Mouse (Mus musculus): ENCODE results near the gene Tuba1c. TPM values are rescaled to one million over a fixed set of nuclear protein-coding genes. Genes with fewer than 3 reads are reported as not detected.
"Not testable (repeated sequence)": the region's sequence is repeated elsewhere in the genome, so short reads cannot be mapped to it uniquely, and the experiment has no call there.

Tuba1c gene
- polyA plus RNA-seq, 1 experiment from 2014 or later = 103 TPM

DNA sequence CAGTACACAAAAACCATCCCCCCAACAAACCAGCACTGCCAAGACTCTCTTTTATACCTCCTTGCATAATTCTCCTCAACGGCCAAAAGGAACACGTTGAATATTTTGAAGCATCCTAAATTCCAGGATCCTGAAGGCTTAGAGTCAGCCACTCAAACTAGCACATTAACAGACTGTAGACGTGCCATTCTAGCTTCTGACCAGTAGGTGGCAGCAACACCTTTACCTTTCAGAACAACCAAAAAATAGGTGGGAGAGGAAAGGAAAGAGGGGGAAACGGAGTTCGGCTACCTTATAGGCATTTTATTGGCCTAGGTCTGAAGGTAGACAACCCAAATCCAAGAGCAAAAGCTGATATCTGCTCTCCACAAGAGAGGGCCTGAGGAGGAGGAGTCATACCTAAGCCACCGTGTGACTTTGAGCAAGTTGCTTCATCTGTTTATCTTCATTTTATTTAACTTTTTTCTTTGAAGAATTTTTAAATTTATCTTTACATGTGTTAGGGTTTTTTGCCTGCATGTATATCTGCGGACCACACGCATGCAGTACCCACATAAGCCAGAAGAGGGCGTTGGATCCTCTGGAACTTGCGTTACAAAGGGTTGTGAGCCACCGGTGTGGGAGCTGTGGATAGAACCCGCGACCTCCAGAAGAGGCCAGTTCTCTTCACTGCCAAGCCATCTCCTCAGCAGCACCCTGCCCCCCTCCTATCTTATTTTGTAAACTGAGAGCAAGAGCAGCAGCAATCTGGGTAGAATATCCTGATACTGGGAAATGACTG, 20.0 kb downstream of the Tuba1c start:
- Histone ChIP-seq H3K9ac (no peak overlapping the region), H3K4me3 (no peak overlapping the region), H3K4me1 (peaks cover 7% of the 10 kb centered on the region), H3K9me3 (no peaks in the 10 kb centered on the region), H3K27me3 (peaks cover 28% of the 10 kb centered on the region), H3K36me3 (no peaks in the 10 kb centered on the region), H3K4me2 (replicated peaks) (no peak overlapping the region), H3K27ac (no peak overlapping the region)
- no peak for ATAC-seq (ENCODE audit: insufficient number of reproducible peaks, insufficient read depth, low FRiP score, low TSS enrichment)
- 32% methylated on average over 13 of the region's 13 CpGs for WGBS

DNA sequence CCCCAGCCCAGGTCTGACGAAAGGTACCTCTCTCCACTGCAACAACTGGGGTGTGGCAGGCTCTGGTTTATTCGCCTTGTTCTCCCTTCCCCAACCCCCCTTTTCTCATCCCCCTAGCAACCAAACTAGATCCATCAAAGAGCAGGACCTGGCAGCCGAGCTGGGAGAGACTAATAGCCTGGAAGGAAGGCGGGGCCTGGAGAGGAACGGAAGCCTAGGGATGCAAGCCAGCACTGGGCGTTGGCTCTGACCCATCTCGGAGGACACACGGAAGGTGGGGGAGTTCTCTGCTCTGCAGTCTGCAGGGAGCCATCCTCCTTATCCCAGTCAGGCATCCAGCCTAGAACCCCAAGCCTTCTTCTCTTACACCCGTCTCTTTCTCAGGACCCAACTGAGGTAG, 23.7 kb downstream of the Tuba1c start:
- 12% methylated on average over 9 of the region's 9 CpGs for WGBS
- H3K27ac ChIP-seq = no peak overlapping the region
- ATAC-seq (ENCODE audit: insufficient number of reproducible peaks, insufficient read depth, low FRiP score, low TSS enrichment) = no peak
- H3K9ac ChIP-seq = no peak overlapping the region
- H3K27me3 ChIP-seq = peaks cover 65% of the 10 kb centered on the region
- no peak overlapping the region for H3K4me3 ChIP-seq
- H3K9me3 ChIP-seq = no peaks in the 10 kb centered on the region
- peaks cover 21% of the 10 kb centered on the region for H3K4me1 ChIP-seq
- H3K36me3 ChIP-seq = no peaks in the 10 kb centered on the region
- H3K4me2 ChIP-seq (replicated peaks) = no peak overlapping the region

DNA sequence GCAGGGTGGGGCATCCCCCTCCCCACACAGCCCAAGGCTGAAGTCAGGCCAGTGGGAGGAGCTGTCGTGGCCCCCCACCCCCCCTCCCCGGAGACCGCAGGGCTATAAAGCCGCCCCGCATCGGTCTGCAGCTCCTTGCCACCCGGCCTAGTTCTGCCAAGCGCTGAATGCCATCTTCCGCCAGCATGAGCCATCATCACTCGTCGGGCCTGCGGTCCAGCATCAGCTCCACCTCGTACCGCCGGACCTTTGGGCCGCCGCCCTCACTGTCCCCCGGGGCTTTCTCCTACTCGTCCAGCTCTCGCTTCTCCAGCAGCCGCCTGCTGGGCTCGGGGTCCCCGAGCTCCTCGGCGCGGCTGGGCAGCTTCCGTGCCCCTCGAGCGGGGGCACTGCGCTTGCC, 25.3 kb downstream of the Tuba1c start, which contains the start of gene Prph:
TSS of gene Prph (plus strand) at position 135 of the 400 bp plus-strand sequence.
- no peaks in the 10 kb centered on the region for H3K36me3 ChIP-seq
- H3K27ac ChIP-seq = no peak within 1 kb of the TSS
- H3K9ac ChIP-seq = peak within 1 kb of the TSS; percentile 45
- ATAC-seq (ENCODE audit: insufficient number of reproducible peaks, insufficient read depth, low FRiP score, low TSS enrichment) = no peak
- H3K9me3 ChIP-seq = no peaks in the 10 kb centered on the region
- H3K4me3 ChIP-seq = peak within 1 kb of the TSS; percentile 38
- peaks cover 80% of the 10 kb centered on the region for H3K27me3 ChIP-seq
- peak within 1 kb of the TSS; percentile 65 for H3K4me2 ChIP-seq (replicated peaks)
- H3K4me1 ChIP-seq = peaks cover 21% of the 10 kb centered on the region
- WGBS = 3% methylated on average over 30 of the region's 30 CpGs

DNA sequence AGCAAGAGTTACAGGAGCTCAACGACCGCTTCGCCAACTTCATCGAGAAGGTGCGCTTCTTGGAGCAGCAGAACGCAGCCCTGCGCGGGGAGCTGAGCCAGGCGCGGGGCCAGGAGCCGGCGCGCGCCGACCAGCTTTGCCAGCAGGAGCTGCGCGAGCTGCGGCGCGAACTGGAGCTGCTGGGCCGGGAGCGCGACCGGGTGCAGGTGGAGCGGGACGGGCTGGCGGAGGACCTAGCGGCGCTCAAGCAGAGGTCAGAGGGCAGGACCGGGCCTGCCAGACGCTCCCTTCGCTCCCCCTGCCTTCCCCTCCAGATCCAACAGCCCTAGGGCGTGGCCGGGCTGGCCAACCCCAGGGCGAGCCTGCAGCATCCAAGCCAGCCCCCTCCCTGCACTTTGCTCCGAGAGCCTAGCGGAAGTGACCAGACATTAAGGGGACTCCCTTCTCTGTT, 25.8 kb downstream of the Tuba1c start:
- Histone ChIP-seq H3K27ac (no peak overlapping the region), H3K27me3 (peaks cover 77% of the 10 kb centered on the region), H3K9ac (peak overlapping the region; percentile 45), H3K9me3 (no peaks in the 10 kb centered on the region), H3K4me1 (peaks cover 21% of the 10 kb centered on the region), H3K4me3 (peak overlapping the region; percentile 38), H3K4me2 (replicated peaks) (peak overlapping the region; percentile 65), H3K36me3 (no peaks in the 10 kb centered on the region)
- ATAC-seq (ENCODE audit: insufficient number of reproducible peaks, insufficient read depth, low FRiP score, low TSS enrichment) = no peak
- under 1% methylated on average over 37 of the region's 37 CpGs for WGBS

DNA sequence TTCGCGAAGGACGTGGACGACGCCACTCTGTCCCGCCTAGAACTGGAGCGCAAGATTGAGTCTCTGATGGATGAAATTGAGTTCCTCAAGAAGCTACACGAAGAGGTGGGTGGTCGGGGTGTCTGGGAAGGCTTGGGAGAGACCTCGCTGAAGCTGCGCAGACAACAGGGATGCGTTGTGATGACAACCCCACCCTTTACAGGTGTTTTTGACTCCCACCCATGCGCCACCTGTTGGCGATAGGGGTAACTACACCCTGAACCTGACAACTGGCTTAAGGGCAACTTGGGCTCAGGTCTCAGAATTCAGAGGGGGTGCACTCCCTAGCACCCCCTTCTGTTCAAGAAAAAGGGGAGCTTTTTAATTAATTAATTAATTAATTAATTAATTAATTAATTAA, 26.6 kb downstream of the Tuba1c start:
- H3K36me3 ChIP-seq = no peaks in the 10 kb centered on the region

DNA sequence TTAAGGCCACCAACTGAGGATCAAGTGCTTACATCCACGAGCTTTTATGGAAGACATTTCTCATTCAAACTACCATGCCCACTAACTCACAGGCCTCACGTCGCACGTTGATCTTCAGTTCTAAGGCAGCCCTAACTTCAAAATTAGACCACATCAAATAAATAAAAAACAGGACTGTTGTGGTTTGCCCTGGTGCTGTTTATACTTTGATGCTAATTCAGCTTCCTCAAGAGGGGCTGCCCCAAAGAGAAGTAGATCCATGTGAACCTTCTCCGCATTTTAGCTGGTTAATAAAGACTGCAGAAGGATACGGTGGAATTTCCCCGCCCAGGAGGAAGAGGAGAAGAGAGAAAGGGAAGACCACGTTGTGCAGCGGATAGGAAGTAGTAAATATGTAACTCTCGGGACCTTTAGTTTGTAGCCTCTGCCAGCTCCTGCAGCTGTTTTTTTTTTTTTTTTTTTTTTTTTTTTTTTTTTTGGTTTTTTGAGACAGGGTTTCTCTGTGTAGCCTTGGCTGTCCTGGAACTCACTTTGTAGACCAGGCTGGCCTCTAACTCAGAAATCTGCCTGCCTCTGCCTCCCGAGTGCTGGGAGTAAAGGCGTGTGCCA, 36.0 kb downstream of the Tuba1c start:
- peaks cover 5% of the 10 kb centered on the region; the same call in 1 of the 2 replicates for H3K27me3 ChIP-seq
- H3K9me3 ChIP-seq = no peaks in the 10 kb centered on the region
- H3K9ac ChIP-seq = no peak overlapping the region
- ATAC-seq (ENCODE audit: insufficient number of reproducible peaks, insufficient read depth, low FRiP score, low TSS enrichment) = no peak
- no peak overlapping the region for H3K27ac ChIP-seq
- H3K36me3 ChIP-seq = no peaks in the 10 kb centered on the region
- H3K4me2 ChIP-seq (replicated peaks) = no peak overlapping the region
- H3K4me3 ChIP-seq = no peak overlapping the region
- no peaks in the 10 kb centered on the region for H3K4me1 ChIP-seq
- WGBS = 71% methylated on average over 12 of the region's 12 CpGs

More for the DNA sequence above, 26.6 kb downstream of the Tuba1c start:
- Histone ChIP-seq H3K4me3 (peak overlapping the region; percentile 38; the same call in 1 of the 2 replicates), H3K27me3 (peaks cover 76% of the 10 kb centered on the region), H3K4me1 (peaks cover 21% of the 10 kb centered on the region), H3K9me3 (no peaks in the 10 kb centered on the region), H3K9ac (no peak overlapping the region), H3K27ac (no peak overlapping the region), H3K4me2 (replicated peaks) (peak overlapping the region; percentile 65)
- ATAC-seq (ENCODE audit: insufficient number of reproducible peaks, insufficient read depth, low FRiP score, low TSS enrichment) = no peak
- WGBS = 6% methylated on average over 14 of the region's 14 CpGs

DNA sequence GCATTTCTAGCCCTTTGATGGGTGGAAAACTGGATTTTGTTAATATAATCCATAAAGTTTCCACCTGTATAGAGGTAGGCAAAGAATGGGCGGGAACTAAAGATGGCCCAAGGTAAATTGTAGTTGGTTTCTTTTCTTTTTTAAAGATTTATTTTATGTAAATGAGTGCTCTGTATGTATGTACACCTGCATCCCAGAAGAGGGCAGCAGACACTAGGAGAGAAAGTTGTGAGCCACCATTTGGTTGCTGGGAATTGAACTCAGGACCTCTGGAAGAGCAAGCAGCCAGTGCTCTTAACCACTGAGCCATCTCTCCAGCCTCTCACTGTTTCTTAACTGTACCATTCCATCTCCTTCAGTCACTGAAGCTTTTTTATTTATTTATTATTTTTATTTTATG, 42.3 kb downstream of the Tuba1c start:
- Histone ChIP-seq H3K4me2 (replicated peaks) (no peak overlapping the region), H3K27ac (no peak overlapping the region), H3K4me3 (no peak overlapping the region), H3K36me3 (peaks cover 5% of the 10 kb centered on the region), H3K27me3 (no peaks in the 10 kb centered on the region), H3K9ac (no peak overlapping the region), H3K4me1 (peaks cover 14% of the 10 kb centered on the region), H3K9me3 (no peaks in the 10 kb centered on the region)
- no peak for ATAC-seq (ENCODE audit: insufficient number of reproducible peaks, insufficient read depth, low FRiP score, low TSS enrichment)
- 90% methylated on average over 1 of the region's 1 CpGs for WGBS

DNA sequence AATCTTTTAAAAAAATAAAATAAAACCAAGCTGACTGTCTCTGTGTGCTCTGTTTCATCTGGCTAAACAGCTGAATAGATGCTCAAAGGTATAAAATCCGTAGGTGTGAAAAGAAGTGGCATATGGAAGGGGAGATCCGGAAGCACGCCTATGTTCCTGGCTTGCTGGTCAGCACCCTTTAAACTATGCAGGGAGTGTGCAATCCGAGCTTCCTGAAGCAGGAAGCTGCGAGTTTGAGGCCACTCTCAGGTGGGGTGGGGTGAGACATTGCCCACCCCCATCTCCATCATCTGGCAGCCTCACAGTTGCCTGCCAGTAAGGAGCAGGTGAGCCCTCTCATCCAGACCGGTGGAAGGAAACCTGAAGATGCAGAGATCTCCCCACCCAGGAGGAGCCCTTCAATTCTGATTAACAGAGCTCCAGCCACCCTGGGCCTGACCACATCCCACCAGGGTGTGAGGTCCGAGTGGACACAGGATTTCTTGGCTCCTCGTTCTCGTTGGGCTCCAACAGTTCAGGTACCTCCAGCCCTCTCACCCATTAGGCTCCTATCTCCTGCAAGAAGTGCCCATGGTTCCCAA, 44.4 kb downstream of the Tuba1c start, which contains the start of gene Troap:
TSS of gene Troap (plus strand) at position 557 of the 581 bp plus-strand sequence.
- H3K9me3 ChIP-seq = no peaks in the 10 kb centered on the region
- H3K27me3 ChIP-seq = no peaks in the 10 kb centered on the region
- peak within 1 kb of the TSS; percentile 73 for H3K4me2 ChIP-seq (replicated peaks)
- peak within 1 kb of the TSS; percentile 70 for H3K9ac ChIP-seq
- H3K4me1 ChIP-seq = peaks cover 28% of the 10 kb centered on the region
- no peak; the same call in none of the 2 replicates for ATAC-seq (ENCODE audit: insufficient number of reproducible peaks, insufficient read depth, low FRiP score, low TSS enrichment)
- H3K36me3 ChIP-seq = peaks cover 23% of the 10 kb centered on the region
- H3K4me3 ChIP-seq = peak within 1 kb of the TSS; percentile 59
- H3K27ac ChIP-seq = peak within 1 kb of the TSS; percentile 94
- 18% methylated on average over 9 of the region's 9 CpGs for WGBS

DNA sequence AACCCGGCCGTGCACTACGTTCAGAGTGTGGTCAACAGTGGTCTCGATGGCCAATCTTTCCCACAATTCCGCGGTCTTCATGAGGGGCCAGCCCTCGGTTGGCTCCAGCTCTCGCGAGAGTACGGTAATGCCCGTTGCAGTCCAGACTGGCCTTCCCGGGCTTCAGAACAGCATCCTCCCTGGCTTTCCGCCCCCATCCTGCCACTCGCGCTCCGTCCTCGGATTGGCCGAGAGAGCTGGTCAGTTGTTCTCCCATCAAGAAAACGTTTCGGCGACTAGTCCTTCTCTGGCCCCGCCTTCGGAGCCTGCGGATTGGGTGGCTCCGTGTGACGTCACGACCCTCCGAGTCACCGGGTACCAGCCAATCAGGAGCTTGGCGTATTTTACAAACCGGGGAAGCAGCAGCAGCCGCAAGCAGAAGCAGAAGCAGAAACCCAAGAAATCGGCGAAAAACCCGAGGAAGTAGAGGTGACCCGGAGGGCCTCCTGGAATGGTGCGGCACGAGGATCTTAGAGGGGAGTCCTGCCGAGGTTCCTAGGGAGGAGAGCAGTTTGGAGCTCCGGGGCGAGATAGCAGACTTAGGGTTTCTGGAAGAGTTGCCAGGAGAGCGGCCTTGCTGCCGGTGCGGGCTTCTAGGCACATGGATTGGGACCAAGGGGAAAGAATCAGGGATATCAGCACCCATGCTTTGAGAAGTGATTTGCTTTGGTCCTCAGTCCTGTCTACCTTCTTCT, 45.1 kb downstream of the Tuba1c start:
- peak overlapping the region; percentile 94 for H3K27ac ChIP-seq
- H3K9me3 ChIP-seq = no peaks in the 10 kb centered on the region
- no peaks in the 10 kb centered on the region for H3K27me3 ChIP-seq
- peak overlapping the region; percentile 73 for H3K4me2 ChIP-seq (replicated peaks)
- WGBS = under 1% methylated on average over 44 of the region's 44 CpGs
- H3K4me3 ChIP-seq = peak overlapping the region; percentile 59
- H3K36me3 ChIP-seq = peaks cover 23% of the 10 kb centered on the region
- H3K4me1 ChIP-seq = peaks cover 28% of the 10 kb centered on the region
- peak overlapping the region; percentile 70 for H3K9ac ChIP-seq
- ATAC-seq (ENCODE audit: insufficient number of reproducible peaks, insufficient read depth, low FRiP score, low TSS enrichment) = peak; percentile 95

DNA sequence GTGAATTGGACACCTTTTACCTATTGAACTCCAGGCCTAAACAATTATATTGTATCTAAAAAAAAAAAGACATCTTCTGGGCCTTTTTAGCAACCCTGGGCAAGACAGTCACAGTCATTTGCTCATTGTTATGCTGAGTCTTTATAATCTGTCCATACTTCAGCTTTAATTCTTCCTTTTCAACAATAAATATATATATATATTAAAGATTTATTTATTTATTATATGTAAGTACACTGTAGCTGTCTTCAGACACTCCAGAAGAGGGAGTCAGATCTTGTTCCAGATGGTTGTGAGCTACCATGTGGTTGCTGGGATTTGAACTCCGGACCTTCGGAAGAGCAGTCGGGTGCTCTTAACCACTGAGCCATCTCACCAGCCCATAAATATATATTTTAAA, 46.3 kb downstream of the Tuba1c start:
- Histone ChIP-seq H3K9ac (0 out of 2 replicates have a peak overlapping the region, but pooled peaks have one; percentile 70), H3K36me3 (peaks cover 34% of the 10 kb centered on the region), H3K4me3 (peak overlapping the region; percentile 59; the same call in 1 of the 2 replicates), H3K4me2 (replicated peaks) (peak overlapping the region; percentile 73), H3K4me1 (peaks cover 28% of the 10 kb centered on the region)
- not testable (repeated sequence) for H3K27me3 ChIP-seq; H3K27ac ChIP-seq; H3K9me3 ChIP-seq; ATAC-seq (ENCODE audit: insufficient number of reproducible peaks, insufficient read depth, low FRiP score, low TSS enrichment)
- WGBS = 95% methylated on average over 3 of the region's 3 CpGs

Data from embryonic facial prominence, embryonic 12.5 days (tissue).